Mouse (Mus musculus) mouse trophoblast stem cell (cell line): ENCODE measurements around the gene Ankmy1.

ENCODE experiments used
- in situ Hi-C, 2 experiments: fragments of 300-500 bp; cut with MseI, MboI; formaldehyde crosslinking; loops; 2 replicates in 1 of 2; 3 replicates in 1 of 2; pipeline ENCODE4 v1.15.1; 2025

Ankmy1 gene

GRCm38 (mm10) chr1:92902786-92903185 is at the start of gene Ankmy1:
TSS of gene Ankmy1 (minus strand) at chr1:92902906.
- in situ Hi-C loops, result no loop called here

- in situ Hi-C loops, result no loop called here
Measured at GRCm38 (mm10) chr1:92950607-92951006, 47.9 kb upstream of the Ankmy1 start, which contains the start of gene Gpr35. TSS of gene Gpr35 (plus strand) at chr1:92950865.

- in situ Hi-C loops, result loop anchor here in 1 of 2 experiments (5.0 kb wide), 1 partner anchor 38 kb away; no protein-coding TSS in a partner anchor
Measured at GRCm38 (mm10) chr1:92949426-92949825, 46.7 kb upstream of the Ankmy1 start.

GRCm38 (mm10) chr1:92947966-92948365 is 45.3 kb upstream of the Ankmy1 start:
- in situ Hi-C loops, result loop anchor here in 1 of 2 experiments (5.0 kb wide), 1 partner anchor 39 kb away; no protein-coding TSS in a partner anchor

- in situ Hi-C loops, result no loop called here
Measured at GRCm38 (mm10) chr1:92943219-92943989, 40.7 kb upstream of the Ankmy1 start.

- in situ Hi-C loops, result no loop called here
Measured at GRCm38 (mm10) chr1:92939746-92940145, 37.0 kb upstream of the Ankmy1 start.

- in situ Hi-C loops, result no loop called here
Measured at GRCm38 (mm10) chr1:92937797-92938196, 35.1 kb upstream of the Ankmy1 start.

- in situ Hi-C loops, result no loop called here
Measured at GRCm38 (mm10) chr1:92936467-92936866, 33.8 kb upstream of the Ankmy1 start.

GRCm38 (mm10) chr1:92935977-92936376 is 33.3 kb upstream of the Ankmy1 start:
- in situ Hi-C loops, result no loop called here

GRCm38 (mm10) chr1:92935054-92935962 is 32.6 kb upstream of the Ankmy1 start:
- in situ Hi-C loops, result no loop called here

- in situ Hi-C loops, result no loop called here
Measured at GRCm38 (mm10) chr1:92934182-92934827, 31.6 kb upstream of the Ankmy1 start, which contains the start of gene Capn10. TSS of gene Capn10 (plus strand) at chr1:92934376.

GRCm38 (mm10) chr1:92933611-92934010 is 30.9 kb upstream of the Ankmy1 start:
- in situ Hi-C loops, result no loop called here

- in situ Hi-C loops, result no loop called here
Measured at GRCm38 (mm10) chr1:92930171-92930706, 27.5 kb upstream of the Ankmy1 start.

- in situ Hi-C loops, result no loop called here
Measured at GRCm38 (mm10) chr1:92921496-92921895, 18.8 kb upstream of the Ankmy1 start.

- in situ Hi-C loops, result no loop called here
Measured at GRCm38 (mm10) chr1:92920474-92921200, 17.9 kb upstream of the Ankmy1 start.

- in situ Hi-C loops, result no loop called here
Measured at GRCm38 (mm10) chr1:92919775-92920174, 17.1 kb upstream of the Ankmy1 start.

- in situ Hi-C loops, result no loop called here
Measured at GRCm38 (mm10) chr1:92919151-92919550, 16.4 kb upstream of the Ankmy1 start.

GRCm38 (mm10) chr1:92916725-92917124 is 14.0 kb upstream of the Ankmy1 start:
- in situ Hi-C loops, result no loop called here

- in situ Hi-C loops, result no loop called here
Measured at GRCm38 (mm10) chr1:92914993-92915392, 12.3 kb upstream of the Ankmy1 start.

GRCm38 (mm10) chr1:92914239-92914638 is 11.5 kb upstream of the Ankmy1 start:
- in situ Hi-C loops, result no loop called here

GRCm38 (mm10) chr1:92912286-92912685 is 9.6 kb upstream of the Ankmy1 start:
- in situ Hi-C loops, result no loop called here
